Mouse (Mus musculus): ENCODE measurements around the gene Prdx5.
A peak's percentile ranks its signal among the peaks of the same experiment; 100 is the strongest.

Prdx5 gene

GRCm38 (mm10) chr19:6909507-6910289 lies at the start of gene Prdx5, which contains the start of gene Trmt112:
Prdx5 (minus strand) TSS chr19:6910106.
Trmt112 (plus strand) TSS chr19:6909698.
- peak; percentile 95 for DNase-seq (ENCODE audit: low read depth, low spot score)

DNA sequence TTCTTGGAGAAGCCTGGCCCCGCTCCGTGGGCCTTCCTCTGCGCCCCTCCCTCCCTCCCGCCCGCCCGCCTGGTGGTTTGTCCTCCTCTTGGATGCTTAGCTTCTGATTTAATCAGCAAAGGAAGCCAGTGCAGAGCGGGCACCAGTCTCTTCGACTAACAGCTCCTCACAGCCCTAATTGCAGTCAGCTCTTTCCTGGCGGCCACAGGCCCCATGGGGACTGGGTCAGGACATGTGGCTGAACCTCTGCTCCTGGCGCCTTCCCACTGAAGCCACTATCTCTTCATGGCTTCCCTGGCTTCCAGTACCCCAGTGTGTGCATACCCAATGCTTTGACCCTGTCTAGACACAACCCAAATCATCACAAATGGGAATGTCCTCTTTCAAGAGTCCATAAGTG lies 46.6 kb upstream of the Prdx5 start:
- DNase-seq (ENCODE audit: low read depth, low spot score), result no peak

- no peak for DNase-seq (ENCODE audit: low read depth, low spot score)
Observed at GRCm38 (mm10) chr19:6955424-6955823, 45.5 kb upstream of the Prdx5 start.

DNA sequence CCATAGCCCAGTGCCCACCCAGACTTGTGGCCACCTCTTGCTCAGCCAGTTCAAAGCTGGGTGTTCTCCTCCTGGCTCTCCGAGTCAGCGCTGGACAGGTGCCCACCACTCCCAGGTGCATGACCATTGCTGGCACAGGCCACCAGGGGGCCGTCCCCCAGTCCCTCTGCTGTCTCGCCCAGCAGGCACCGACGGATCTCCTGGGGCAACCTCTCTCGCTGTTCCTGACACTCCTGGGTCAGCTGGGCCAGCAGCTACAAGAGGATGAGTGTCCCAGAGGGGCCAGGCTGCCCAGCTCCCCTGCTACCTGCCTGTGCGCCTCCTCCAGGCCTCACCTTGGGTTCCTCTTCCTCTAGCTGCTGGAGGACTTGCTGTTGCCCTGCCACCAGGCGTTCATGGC lies 44.1 kb upstream of the Prdx5 start:
- DNase-seq (ENCODE audit: low read depth, low spot score), result peak; percentile 32

GRCm38 (mm10) chr19:6952712-6953037 lies 42.8 kb upstream of the Prdx5 start:
- peak; percentile 50 for DNase-seq (ENCODE audit: low read depth, low spot score)

GRCm38 (mm10) chr19:6951994-6952711 lies 42.2 kb upstream of the Prdx5 start:
- DNase-seq (ENCODE audit: low read depth, low spot score), result peak; percentile 48

GRCm38 (mm10) chr19:6951381-6951968 lies 41.6 kb upstream of the Prdx5 start:
- peak; percentile 85 for DNase-seq (ENCODE audit: low read depth, low spot score)

DNA sequence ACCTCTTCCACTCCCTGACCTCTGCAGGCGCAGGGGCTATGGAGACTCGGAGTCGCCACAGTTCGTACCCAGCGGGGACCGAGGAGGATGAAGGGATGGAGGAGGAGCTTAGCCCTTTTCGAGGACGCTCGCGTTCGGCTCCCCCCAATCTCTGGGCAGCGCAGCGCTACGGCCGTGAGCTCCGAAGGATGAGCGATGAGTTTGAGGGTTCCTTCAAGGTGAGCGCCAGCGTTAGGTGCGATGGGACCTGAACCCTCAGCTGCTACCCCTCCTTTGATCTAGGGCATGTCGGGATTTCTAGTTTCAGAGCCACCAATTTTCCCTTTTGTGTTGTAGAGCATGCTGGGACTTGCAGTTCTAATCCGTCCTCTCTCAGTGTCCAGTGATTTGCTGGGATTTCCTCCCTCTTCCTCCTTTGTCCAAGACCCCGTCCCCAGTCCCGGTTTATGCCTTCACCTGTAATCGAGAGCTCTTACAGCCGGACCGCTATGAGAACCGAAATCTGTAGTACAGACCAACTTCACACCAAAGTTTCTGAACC lies 40.8 kb upstream of the Prdx5 start:
- DNase-seq (ENCODE audit: low read depth, low spot score), result peak; percentile 61

- no peak for DNase-seq (ENCODE audit: low read depth, low spot score)
Observed at GRCm38 (mm10) chr19:6949951-6950350, 40.0 kb upstream of the Prdx5 start.

GRCm38 (mm10) chr19:6949532-6949931 lies 39.6 kb upstream of the Prdx5 start:
- no peak for DNase-seq (ENCODE audit: low read depth, low spot score)

GRCm38 (mm10) chr19:6948186-6948585 lies 38.3 kb upstream of the Prdx5 start:
- no peak for DNase-seq (ENCODE audit: low read depth, low spot score)

DNA sequence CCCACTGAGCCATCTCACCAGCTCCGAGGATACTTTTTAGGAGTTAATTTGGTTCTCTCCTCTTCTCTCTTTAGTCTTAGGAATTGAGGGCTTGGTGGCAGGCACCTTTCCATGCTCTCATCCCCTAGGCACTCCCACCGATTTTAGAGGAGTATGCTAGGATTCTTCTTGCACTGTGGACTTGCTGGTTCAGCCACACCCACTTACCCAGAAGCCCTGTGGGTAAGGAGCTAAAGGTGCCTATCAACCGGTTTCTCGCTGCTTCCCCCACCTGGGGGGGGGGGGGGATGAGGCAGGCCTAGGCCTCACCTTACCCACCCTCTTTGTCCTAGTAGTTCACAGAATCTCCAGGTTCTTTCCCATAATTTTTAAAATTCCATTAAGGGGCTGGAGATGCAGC lies 37.8 kb upstream of the Prdx5 start:
- DNase-seq (ENCODE audit: low read depth, low spot score), result no peak

GRCm38 (mm10) chr19:6943709-6944108 lies 33.8 kb upstream of the Prdx5 start:
- DNase-seq (ENCODE audit: low read depth, low spot score), result no peak

- DNase-seq (ENCODE audit: low read depth, low spot score), result peak; percentile 26
Observed at GRCm38 (mm10) chr19:6942764-6943163, 32.9 kb upstream of the Prdx5 start.

GRCm38 (mm10) chr19:6942249-6942691 lies 32.4 kb upstream of the Prdx5 start, which contains the start of gene Gpr137:
Gpr137 (minus strand) TSS chr19:6942480.
- peak; percentile 92 for DNase-seq (ENCODE audit: low read depth, low spot score)

DNA sequence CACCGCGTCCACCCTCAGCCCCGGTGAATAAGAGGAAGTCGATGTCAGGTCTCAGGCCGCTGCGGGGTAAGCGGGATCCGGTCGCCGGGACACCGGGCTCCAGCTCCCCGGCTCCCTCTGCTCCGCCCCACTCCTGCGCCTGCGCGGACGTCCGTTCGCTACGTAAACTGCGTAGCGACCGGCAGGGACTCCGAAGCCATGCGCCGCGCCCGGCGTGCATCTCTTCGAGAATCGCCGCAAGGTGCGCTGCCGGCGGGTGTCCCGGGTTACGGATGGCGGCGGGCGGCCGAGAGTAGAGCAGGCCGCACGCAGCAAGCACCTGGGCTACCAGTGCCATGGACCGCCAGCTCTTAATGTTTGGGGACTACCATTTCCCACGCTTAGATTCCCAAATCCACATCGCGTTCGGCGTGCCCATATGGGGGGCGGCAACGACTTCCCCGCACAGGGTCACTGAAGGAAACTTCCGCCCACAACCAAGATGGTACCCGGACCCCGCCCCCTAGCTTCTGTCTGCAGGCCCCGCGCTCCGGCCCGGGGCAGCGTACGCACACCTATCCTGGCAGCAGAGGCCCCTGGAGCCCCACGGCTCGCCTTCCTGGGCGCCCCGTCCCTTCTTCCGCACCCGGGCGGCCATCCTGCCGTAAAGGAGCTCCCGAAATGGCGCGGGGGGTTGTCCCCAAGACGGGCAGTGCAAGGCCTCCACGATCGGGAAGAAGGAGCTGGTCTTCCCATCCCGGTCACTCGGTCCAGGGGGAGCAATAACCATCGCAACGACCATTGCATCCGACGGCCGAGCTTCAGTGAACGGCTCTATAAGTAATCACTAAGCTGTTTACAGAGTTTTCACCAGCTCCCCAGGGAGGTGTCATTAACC lies 31.7 kb upstream of the Prdx5 start, which contains the start of gene Bad:
TSS of gene Bad (plus strand) at position 490 of the 877 bp plus-strand sequence.
- DNase-seq (ENCODE audit: low read depth, low spot score), result peak; percentile 94

DNA sequence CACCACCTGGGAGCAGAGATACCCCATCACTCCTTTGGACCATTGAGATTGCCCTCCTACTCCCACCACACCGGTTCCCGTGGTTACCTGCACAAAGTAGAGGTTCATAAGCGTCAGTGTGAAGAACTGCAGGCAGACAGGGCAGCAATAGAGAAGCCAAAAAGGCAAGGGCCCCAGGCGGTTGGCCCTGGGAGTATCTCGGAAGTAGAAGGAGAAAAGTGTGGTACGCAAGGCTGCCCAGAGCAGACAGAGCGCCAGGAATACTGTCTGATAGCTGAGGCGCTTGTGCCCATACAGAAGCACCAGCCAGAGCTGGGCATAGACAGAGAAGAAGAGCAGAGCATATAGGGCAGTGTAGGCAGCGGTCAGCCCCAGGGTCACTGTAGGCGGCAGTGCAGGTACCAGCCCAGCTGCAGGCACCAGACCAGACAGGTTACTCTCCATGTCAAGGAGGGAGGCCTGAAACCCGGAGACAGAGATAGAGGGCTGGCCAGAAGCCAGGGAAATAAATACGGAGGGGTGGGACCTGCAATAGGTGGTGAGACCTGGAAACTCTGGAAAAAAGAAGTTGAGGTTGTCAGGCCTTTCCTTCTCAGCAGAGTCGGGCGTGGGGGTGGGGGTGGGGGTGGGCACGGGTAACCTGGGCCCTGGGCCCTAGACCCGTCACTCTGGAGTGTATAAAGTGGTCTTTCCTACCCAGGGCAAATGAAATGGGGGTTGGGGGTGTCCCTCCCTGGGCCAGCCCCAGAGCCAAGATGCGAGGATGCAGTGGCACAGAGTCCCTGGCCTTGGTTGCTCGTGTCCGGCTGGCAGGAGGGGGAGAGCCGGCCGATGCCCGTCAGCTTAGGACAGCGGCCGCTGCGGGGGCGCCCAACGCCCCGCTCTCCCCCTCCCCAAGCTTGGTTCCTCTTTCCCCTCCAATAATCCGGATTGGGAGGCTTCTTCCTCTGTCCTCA lies 30.8 kb upstream of the Prdx5 start:
- DNase-seq (ENCODE audit: low read depth, low spot score), result no peak

- DNase-seq (ENCODE audit: low read depth, low spot score), result no peak
Observed at GRCm38 (mm10) chr19:6939106-6940002, 29.4 kb upstream of the Prdx5 start.

Measured in CD4-positive helper T cell, adult 2 months (primary cell).